Mouse (Mus musculus): ENCODE results near the gene Ptgir. TPM values are rescaled to one million over a fixed set of nuclear protein-coding genes. Genes with fewer than 3 reads are reported as not detected.
A peak's percentile ranks its signal among the peaks of the same experiment; 100 is the strongest.

Gene Ptgir
- 0.11 TPM in 2 replicates for polyA plus RNA-seq (2012; rRNA removed)

DNA sequence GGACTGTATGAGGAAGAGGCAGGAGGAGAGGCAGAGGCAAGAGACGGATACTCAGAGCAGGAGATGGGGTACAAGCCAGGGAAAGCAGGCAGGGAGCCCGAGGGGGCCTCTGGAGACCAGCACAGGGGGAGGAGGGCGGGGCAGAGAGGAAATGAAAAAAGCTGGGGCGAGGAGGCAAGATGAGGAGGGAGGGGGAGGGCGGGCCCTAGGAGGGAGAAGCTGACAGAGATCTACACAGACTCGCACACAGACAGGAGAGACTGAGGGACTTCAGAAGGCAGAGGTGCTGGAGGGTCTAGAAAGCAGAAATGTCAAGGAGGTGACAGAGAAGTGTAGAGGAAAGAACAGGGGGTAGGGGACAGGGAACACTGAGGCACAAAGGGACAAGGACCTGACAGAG lies at the start of gene Ptgir:
Gene Ptgir, plus strand, starts transcription at position 210 of the 400 bp plus-strand sequence.
- TF ChIP-seq CTCF (IDR thresholded peaks at IDR 0.05; ENCODE audit: borderline replicate concordance, insufficient read depth, low read depth, low read length) (no peak), POLR2A (IDR thresholded peaks at IDR 0.05; ENCODE audit: borderline replicate concordance, insufficient read depth, low read length) (no peak)
- no peak for DNase-seq
- Histone ChIP-seq H3K4me1 (ENCODE audit: control insufficient read depth, insufficient read depth, low read length) (0 out of 2 replicates have a peak, but pooled peaks cover 2% of the 10 kb centered on the region), H3K27ac (ENCODE audit: insufficient read depth, low read length) (no peak within 1 kb of the TSS), H3K4me3 (replicated peaks; ENCODE audit: insufficient read depth, low read depth, low read length) (no peak within 1 kb of the TSS), H3K27me3 (ENCODE audit: control insufficient read depth, insufficient read depth, low read length) (no peaks in the 10 kb centered on the region)
- 38% methylated on average over 6 of the region's 6 CpGs for WGBS

DNA sequence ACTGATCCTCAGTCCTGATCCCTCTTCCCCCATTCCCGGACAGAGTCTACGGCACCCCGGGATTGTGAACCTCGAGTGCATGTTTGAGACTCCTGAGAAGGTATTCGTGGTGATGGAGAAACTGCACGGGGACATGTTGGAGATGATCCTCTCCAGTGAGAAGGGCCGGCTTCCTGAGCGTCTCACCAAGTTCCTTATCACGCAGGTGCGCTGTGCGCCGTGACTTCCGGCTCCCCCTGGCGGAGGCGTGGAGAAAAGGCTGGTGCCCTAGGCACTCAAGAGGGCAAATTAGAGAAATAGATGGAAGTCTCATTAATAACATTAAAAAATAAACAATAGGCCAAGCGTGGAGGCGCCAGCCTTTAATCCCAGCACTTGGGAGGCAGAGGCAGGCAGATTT lies 48.0 kb upstream of the Ptgir start:
- Histone ChIP-seq H3K4me3 (replicated peaks; ENCODE audit: insufficient read depth, low read depth, low read length) (peak overlapping the region; percentile 48), H3K27ac (ENCODE audit: insufficient read depth, low read length) (no peak overlapping the region), H3K4me1 (ENCODE audit: control insufficient read depth, insufficient read depth, low read length) (no peaks in the 10 kb centered on the region), H3K27me3 (ENCODE audit: control insufficient read depth, insufficient read depth, low read length) (no peaks in the 10 kb centered on the region)
- DNase-seq = peak; percentile 52 to 65
- TF ChIP-seq POLR2A (IDR thresholded peaks at IDR 0.05; ENCODE audit: borderline replicate concordance, insufficient read depth, low read length) (no peak), CTCF (IDR thresholded peaks at IDR 0.05; ENCODE audit: borderline replicate concordance, insufficient read depth, low read depth, low read length) (peak; percentile 72)
- WGBS = 21% methylated on average over 17 of the region's 17 CpGs

DNA sequence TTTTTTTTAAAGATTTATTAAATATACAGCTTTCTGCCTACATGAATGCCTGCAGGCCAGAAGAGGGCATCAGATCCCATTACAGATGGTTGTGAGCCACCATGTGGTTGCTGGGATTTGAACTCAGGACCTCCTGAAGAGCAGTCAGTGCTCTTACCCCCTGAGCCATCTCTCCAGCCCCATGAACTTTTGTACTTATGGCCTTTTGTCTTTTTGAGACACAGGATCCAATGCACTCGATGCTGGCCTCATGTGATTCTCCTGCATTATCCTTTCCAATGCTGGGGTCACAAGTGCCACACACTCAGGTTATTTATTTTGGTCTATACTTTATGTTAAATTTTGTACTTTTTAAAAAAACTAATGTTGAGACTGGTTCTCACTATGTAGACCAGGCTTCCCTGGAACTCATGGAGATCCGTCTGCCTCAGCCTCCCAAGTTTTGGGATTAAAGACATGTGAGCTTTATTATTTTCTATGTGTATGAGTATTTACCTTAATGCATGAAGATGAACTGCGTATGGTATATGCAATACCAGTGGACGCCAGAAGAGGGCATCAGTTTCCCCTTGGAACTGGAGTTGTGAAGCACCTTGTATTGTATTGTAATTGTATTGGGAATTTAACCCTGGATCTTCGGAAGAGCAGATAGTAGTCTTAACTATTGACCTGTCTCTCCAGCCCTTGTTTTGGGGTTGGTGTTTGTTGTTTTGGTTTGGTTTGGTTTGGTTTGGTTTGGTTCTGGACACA lies 46.2 kb upstream of the Ptgir start:
- 23% methylated on average over 5 of the region's 5 CpGs for WGBS
- Histone ChIP-seq H3K27me3 (ENCODE audit: control insufficient read depth, insufficient read depth, low read length) (no peaks in the 10 kb centered on the region), H3K4me3 (replicated peaks; ENCODE audit: insufficient read depth, low read depth, low read length) (no peak overlapping the region), H3K4me1 (ENCODE audit: control insufficient read depth, insufficient read depth, low read length) (no peaks in the 10 kb centered on the region), H3K27ac (ENCODE audit: insufficient read depth, low read length) (no peak overlapping the region)
- DNase-seq = peak; percentile 53 to 70
- TF ChIP-seq POLR2A (IDR thresholded peaks at IDR 0.05; ENCODE audit: borderline replicate concordance, insufficient read depth, low read length) = no peak
- TF ChIP-seq CTCF (IDR thresholded peaks at IDR 0.05; ENCODE audit: borderline replicate concordance, insufficient read depth, low read depth, low read length) = peak; percentile 38; the same call in 1 of the 2 replicates

DNA sequence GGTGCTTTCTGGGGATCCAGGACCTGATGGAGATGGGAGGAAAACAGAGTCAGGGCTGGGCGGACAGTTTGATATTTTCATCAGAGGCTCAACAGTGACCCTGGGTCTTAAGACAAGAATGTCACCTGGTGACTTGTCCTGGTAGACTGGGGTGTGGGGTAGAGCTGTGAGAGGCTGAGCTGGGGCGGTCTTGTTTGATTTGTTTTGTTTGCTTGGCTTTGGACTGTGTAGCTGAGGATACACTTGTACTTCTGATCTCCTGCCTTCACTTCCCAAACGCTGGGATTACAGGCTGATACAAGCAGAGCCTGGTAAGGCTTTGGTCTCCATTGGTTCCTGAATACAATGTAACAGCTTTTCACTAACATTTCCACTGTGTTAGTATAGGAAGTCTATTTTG lies 38.8 kb upstream of the Ptgir start:
- WGBS = 89% methylated on average over 3 of the region's 3 CpGs
- TF ChIP-seq CTCF (IDR thresholded peaks at IDR 0.05; ENCODE audit: borderline replicate concordance, insufficient read depth, low read depth, low read length) = no peak
- TF ChIP-seq POLR2A (IDR thresholded peaks at IDR 0.05; ENCODE audit: borderline replicate concordance, insufficient read depth, low read length) = no peak
- Histone ChIP-seq H3K27ac (ENCODE audit: insufficient read depth, low read length) (no peak overlapping the region), H3K27me3 (ENCODE audit: control insufficient read depth, insufficient read depth, low read length) (no peaks in the 10 kb centered on the region), H3K4me3 (replicated peaks; ENCODE audit: insufficient read depth, low read depth, low read length) (no peak overlapping the region), H3K4me1 (ENCODE audit: control insufficient read depth, insufficient read depth, low read length) (no peaks in the 10 kb centered on the region; the same call in none of the 2 replicates)
- no peak for DNase-seq

DNA sequence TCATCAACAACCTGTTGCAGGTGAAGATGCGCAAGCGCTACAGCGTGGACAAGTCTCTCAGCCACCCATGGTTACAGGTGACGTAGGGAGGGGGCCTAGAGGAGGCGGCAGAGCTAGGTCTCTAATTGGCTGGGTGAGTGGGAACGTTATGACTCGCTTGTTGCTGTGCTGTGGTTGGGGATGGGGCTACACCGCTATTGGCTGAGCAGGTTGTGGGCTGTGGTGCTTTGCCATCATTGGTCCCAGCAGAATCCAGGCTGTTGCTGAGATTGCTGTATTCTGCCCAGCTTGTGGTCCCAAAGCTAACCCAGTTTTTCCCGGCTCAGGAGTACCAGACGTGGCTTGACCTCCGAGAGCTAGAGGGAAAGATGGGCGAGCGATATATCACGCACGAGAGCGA lies 36.8 kb upstream of the Ptgir start:
- peak; percentile 87 to 97 for DNase-seq
- TF ChIP-seq CTCF (IDR thresholded peaks at IDR 0.05; ENCODE audit: borderline replicate concordance, insufficient read depth, low read depth, low read length) = no peak
- peak; percentile 90; the same call in 1 of the 2 replicates for TF ChIP-seq POLR2A (IDR thresholded peaks at IDR 0.05; ENCODE audit: borderline replicate concordance, insufficient read depth, low read length)
- H3K4me3 ChIP-seq (replicated peaks; ENCODE audit: insufficient read depth, low read depth, low read length) = peak overlapping the region; percentile 69
- no peaks in the 10 kb centered on the region for H3K27me3 ChIP-seq (ENCODE audit: control insufficient read depth, insufficient read depth, low read length)
- H3K4me1 ChIP-seq (ENCODE audit: control insufficient read depth, insufficient read depth, low read length) = no peaks in the 10 kb centered on the region; the same call in none of the 2 replicates
- 7% methylated on average over 16 of the region's 16 CpGs for WGBS
- H3K27ac ChIP-seq (ENCODE audit: insufficient read depth, low read length) = peak overlapping the region; percentile 63

DNA sequence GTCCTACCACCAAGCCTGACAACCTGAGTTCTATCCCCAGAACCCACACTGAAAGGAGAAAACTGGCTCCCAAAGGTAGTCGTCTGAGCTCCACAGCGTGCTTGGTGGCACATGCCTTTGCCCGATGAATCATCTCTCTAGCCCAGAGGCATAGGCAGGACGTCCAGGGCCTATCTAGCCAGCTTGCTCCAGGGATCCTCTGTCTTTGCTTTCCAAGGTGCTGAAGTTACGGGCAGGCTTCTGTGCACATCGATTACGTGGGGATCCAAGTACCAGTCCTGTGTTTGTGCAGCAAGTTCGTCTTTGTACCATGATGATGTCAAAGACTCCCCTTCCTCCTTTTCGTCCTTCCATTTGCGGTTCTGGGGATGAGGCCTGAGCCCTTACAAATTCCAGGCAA lies 34.7 kb upstream of the Ptgir start:
- H3K27ac ChIP-seq (ENCODE audit: insufficient read depth, low read length) = no peak overlapping the region
- WGBS = 87% methylated on average over 10 of the region's 10 CpGs
- no peak for TF ChIP-seq POLR2A (IDR thresholded peaks at IDR 0.05; ENCODE audit: borderline replicate concordance, insufficient read depth, low read length)
- no peak for TF ChIP-seq CTCF (IDR thresholded peaks at IDR 0.05; ENCODE audit: borderline replicate concordance, insufficient read depth, low read depth, low read length)
- no peaks in the 10 kb centered on the region for H3K27me3 ChIP-seq (ENCODE audit: control insufficient read depth, insufficient read depth, low read length)
- H3K4me1 ChIP-seq (ENCODE audit: control insufficient read depth, insufficient read depth, low read length) = peaks cover 3% of the 10 kb centered on the region
- no peak for DNase-seq
- H3K4me3 ChIP-seq (replicated peaks; ENCODE audit: insufficient read depth, low read depth, low read length) = no peak overlapping the region

DNA sequence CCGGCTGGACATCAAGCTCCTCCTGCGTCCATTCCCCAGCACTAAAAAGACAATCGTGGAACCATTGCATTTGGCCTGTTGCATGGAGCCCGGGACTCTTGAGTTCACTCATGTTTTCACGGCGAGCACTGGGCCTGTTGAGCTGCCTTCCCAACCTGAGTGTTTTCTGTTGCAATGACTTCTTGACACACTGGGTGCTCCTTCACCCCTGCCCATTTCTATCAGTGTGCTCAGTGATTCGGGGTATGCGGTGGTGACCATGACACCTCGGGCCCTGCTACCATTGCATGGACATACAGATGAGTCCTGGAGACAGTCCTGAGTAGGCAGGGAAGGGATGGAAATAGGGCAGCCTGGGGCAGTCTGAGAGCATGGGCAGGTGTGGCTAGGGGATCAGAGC lies 33.8 kb upstream of the Ptgir start:
- Histone ChIP-seq H3K27ac (ENCODE audit: insufficient read depth, low read length) (no peak overlapping the region), H3K4me1 (ENCODE audit: control insufficient read depth, insufficient read depth, low read length) (peaks cover 8% of the 10 kb centered on the region), H3K4me3 (replicated peaks; ENCODE audit: insufficient read depth, low read depth, low read length) (no peak overlapping the region), H3K27me3 (ENCODE audit: control insufficient read depth, insufficient read depth, low read length) (no peaks in the 10 kb centered on the region)
- no peak for TF ChIP-seq CTCF (IDR thresholded peaks at IDR 0.05; ENCODE audit: borderline replicate concordance, insufficient read depth, low read depth, low read length)
- TF ChIP-seq POLR2A (IDR thresholded peaks at IDR 0.05; ENCODE audit: borderline replicate concordance, insufficient read depth, low read length) = no peak
- DNase-seq = no peak
- 93% methylated on average over 9 of the region's 9 CpGs for WGBS

DNA sequence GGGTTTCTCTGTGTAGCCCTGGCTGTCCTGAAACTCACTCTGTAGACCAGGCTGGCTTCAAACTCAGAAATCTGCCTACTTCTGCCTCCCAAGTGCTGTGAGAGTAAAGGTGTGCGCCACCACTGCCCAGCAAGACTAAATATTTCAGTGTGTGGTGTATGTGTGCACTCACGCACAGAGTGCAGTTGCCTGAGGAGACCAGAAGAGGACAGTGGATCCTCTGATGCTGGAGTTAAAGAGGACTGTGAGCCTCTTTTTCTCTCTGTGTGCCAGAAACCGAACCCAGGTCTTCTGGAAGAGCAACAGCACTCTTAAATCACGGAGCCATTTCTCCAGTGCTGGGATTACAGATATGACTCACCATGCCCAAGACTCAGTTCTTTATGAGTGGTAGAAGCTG lies 32.9 kb upstream of the Ptgir start:
- peaks cover 8% of the 10 kb centered on the region for H3K4me1 ChIP-seq (ENCODE audit: control insufficient read depth, insufficient read depth, low read length)
- WGBS = 90% methylated on average over 4 of the region's 4 CpGs
- no peak overlapping the region for H3K27ac ChIP-seq (ENCODE audit: insufficient read depth, low read length)
- TF ChIP-seq POLR2A (IDR thresholded peaks at IDR 0.05; ENCODE audit: borderline replicate concordance, insufficient read depth, low read length) (no peak), CTCF (IDR thresholded peaks at IDR 0.05; ENCODE audit: borderline replicate concordance, insufficient read depth, low read depth, low read length) (0 out of 2 replicates have a peak, but pooled peaks have one; percentile 15)
- H3K4me3 ChIP-seq (replicated peaks; ENCODE audit: insufficient read depth, low read depth, low read length) = no peak overlapping the region
- DNase-seq = no peak
- H3K27me3 ChIP-seq (ENCODE audit: control insufficient read depth, insufficient read depth, low read length) = no peaks in the 10 kb centered on the region
